Mouse (Mus musculus): ENCODE results near the gene Rcn3. TPM values are rescaled to one million over a fixed set of nuclear protein-coding genes. Genes with fewer than 3 reads are reported as not detected.

Rcn3 gene
- total and polyA plus RNA-seq, 2 experiments from 2014 or later: 24.2 to 31.9 TPM

DNA sequence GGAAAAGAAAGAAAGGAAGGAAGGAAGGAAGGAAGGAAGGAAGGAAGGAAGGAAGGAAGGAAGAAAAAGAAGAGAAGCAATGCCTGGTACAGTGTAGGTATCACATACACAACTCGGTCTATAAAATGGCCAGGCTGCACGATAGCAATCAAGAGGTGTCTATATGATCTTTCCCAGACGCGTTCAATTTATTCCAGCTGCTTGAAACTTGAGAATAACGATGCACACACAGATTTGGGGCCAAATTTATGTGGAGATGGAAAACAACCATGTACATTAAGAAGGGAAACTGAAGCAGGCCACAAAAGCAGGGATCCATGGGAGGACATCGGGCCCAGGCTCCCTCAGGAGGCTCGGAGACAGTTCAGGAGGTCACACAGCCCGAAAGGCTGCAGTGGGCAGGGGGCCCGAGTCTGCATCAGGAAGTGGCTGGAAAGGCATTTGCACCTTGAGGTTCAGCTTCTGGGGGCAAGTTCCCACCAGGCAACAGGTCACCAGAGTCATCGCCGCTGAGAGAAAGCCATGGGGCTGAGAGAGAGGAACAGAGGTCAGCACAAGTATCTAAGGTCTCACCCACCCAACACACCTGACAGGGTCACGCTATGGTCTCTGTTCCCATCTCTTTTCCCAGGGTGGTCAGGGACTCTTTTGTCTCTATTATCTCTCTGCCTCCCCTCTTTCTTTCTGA, 951 bp upstream of the Rcn3 start:
- Histone ChIP-seq H3K4me2 (ENCODE audit: low read depth, low read length, poor library complexity, severe bottlenecking) (no peak overlapping the region), H3K4me3 (ENCODE audit: low read depth, low read length) (no peak overlapping the region), H3K27me3 (ENCODE audit: insufficient read depth, low read length) (no peaks in the 10 kb centered on the region), H3K9ac (replicated peaks; ENCODE audit: low read length, poor library complexity, severe bottlenecking) (no peak overlapping the region), H3K27ac (ENCODE audit: low read depth, low read length) (no peak overlapping the region), H3K9me3 (ENCODE audit: low read length) (no peaks in the 10 kb centered on the region), H3K36me3 (ENCODE audit: insufficient read depth, low read length) (no peaks in the 10 kb centered on the region), H3K4me1 (ENCODE audit: insufficient read depth, low read length) (no peaks in the 10 kb centered on the region)
- DNase-seq (ENCODE audit: low spot score): no peak
- 74% methylated on average over 12 of the region's 12 CpGs for WGBS
- TF ChIP-seq CTCF (IDR thresholded peaks at IDR 0.05): no peak
- no peak for ATAC-seq (ENCODE audit: low FRiP score)

GRCm38 (mm10) chr7:45091001-45091990, 725 bp downstream of the Rcn3 start:
- no peaks in the 10 kb centered on the region for H3K36me3 ChIP-seq (ENCODE audit: insufficient read depth, low read length)
- H3K4me1 ChIP-seq (ENCODE audit: insufficient read depth, low read length): no peaks in the 10 kb centered on the region
- no peak for DNase-seq (ENCODE audit: low spot score)
- TF ChIP-seq CTCF (IDR thresholded peaks at IDR 0.05): no peak
- no peaks in the 10 kb centered on the region for H3K9me3 ChIP-seq (ENCODE audit: low read length)
- no peak overlapping the region for H3K27ac ChIP-seq (ENCODE audit: low read depth, low read length)
- H3K9ac ChIP-seq (replicated peaks; ENCODE audit: low read length, poor library complexity, severe bottlenecking): peak overlapping the region; percentile 36; the same call in 1 of the 2 replicates
- 19% methylated on average over 35 of the region's 35 CpGs for WGBS
- peak overlapping the region; percentile 65 for H3K4me2 ChIP-seq (ENCODE audit: low read depth, low read length, poor library complexity, severe bottlenecking)
- no peak for ATAC-seq (ENCODE audit: low FRiP score)
- H3K27me3 ChIP-seq (ENCODE audit: insufficient read depth, low read length): no peaks in the 10 kb centered on the region
- H3K4me3 ChIP-seq (ENCODE audit: low read depth, low read length): peak overlapping the region; percentile 33

- no peaks in the 10 kb centered on the region for H3K36me3 ChIP-seq (ENCODE audit: insufficient read depth, low read length)
- no peak overlapping the region for H3K4me3 ChIP-seq (ENCODE audit: low read depth, low read length)
- WGBS: 88% methylated on average over 13 of the region's 13 CpGs
- H3K4me1 ChIP-seq (ENCODE audit: insufficient read depth, low read length): no peaks in the 10 kb centered on the region
- ATAC-seq (ENCODE audit: low FRiP score): no peak
- no peak overlapping the region for H3K27ac ChIP-seq (ENCODE audit: low read depth, low read length)
- no peaks in the 10 kb centered on the region for H3K27me3 ChIP-seq (ENCODE audit: insufficient read depth, low read length)
- no peak for TF ChIP-seq CTCF (IDR thresholded peaks at IDR 0.05)
- no peaks in the 10 kb centered on the region for H3K9me3 ChIP-seq (ENCODE audit: low read length)
- no peak for DNase-seq (ENCODE audit: low spot score)
- H3K9ac ChIP-seq (replicated peaks; ENCODE audit: low read length, poor library complexity, severe bottlenecking): no peak overlapping the region
- H3K4me2 ChIP-seq (ENCODE audit: low read depth, low read length, poor library complexity, severe bottlenecking): no peak overlapping the region
These were observed 1.6 kb downstream of the Rcn3 start for GRCm38 (mm10) chr7:45090251-45090977.

GRCm38 (mm10) chr7:45088597-45088996, 3.4 kb downstream of the Rcn3 start:
- Histone ChIP-seq H3K27me3 (ENCODE audit: insufficient read depth, low read length) (no peaks in the 10 kb centered on the region), H3K4me2 (ENCODE audit: low read depth, low read length, poor library complexity, severe bottlenecking) (no peak overlapping the region), H3K27ac (ENCODE audit: low read depth, low read length) (no peak overlapping the region), H3K36me3 (ENCODE audit: insufficient read depth, low read length) (no peaks in the 10 kb centered on the region), H3K9me3 (ENCODE audit: low read length) (no peaks in the 10 kb centered on the region), H3K4me1 (ENCODE audit: insufficient read depth, low read length) (no peaks in the 10 kb centered on the region), H3K9ac (replicated peaks; ENCODE audit: low read length, poor library complexity, severe bottlenecking) (no peak overlapping the region), H3K4me3 (ENCODE audit: low read depth, low read length) (no peak overlapping the region)
- ATAC-seq (ENCODE audit: low FRiP score): no peak
- DNase-seq (ENCODE audit: low spot score): no peak
- TF ChIP-seq CTCF (IDR thresholded peaks at IDR 0.05): no peak
- 94% methylated on average over 17 of the region's 17 CpGs for WGBS

DNA sequence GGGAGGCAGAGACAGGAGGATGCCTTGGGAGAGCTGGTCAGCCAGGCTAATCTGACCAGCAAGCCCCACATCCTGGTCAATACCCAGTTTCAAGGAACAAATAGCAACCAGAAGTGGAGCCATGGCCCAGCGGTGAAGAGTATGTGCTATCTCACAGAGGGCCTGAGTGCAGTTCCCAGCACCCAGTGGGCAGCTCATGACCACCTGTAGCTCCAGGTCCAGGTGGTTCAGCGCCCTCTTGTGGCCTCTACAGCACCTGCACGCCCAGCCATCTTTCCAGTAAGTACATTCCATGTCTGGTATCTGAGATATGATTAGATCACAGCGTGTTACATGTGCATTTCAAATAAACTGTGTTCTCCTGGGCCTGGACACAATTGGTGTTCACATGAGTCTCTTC, 5.9 kb downstream of the Rcn3 start:
- H3K4me1 ChIP-seq (ENCODE audit: insufficient read depth, low read length): no peaks in the 10 kb centered on the region
- ATAC-seq (ENCODE audit: low FRiP score) (no peak), DNase-seq (ENCODE audit: low spot score) (no peak)
- no peaks in the 10 kb centered on the region for H3K27me3 ChIP-seq (ENCODE audit: insufficient read depth, low read length)
- 0 out of 2 replicates have a peak, but pooled peaks have one; percentile 17 for TF ChIP-seq CTCF (IDR thresholded peaks at IDR 0.05)
- H3K27ac ChIP-seq (ENCODE audit: low read depth, low read length): no peak overlapping the region
- H3K36me3 ChIP-seq (ENCODE audit: insufficient read depth, low read length): no peaks in the 10 kb centered on the region
- H3K4me2 ChIP-seq (ENCODE audit: low read depth, low read length, poor library complexity, severe bottlenecking): no peak overlapping the region
- H3K9ac ChIP-seq (replicated peaks; ENCODE audit: low read length, poor library complexity, severe bottlenecking): no peak overlapping the region
- H3K9me3 ChIP-seq (ENCODE audit: low read length): no peaks in the 10 kb centered on the region
- 74% methylated on average over 4 of the region's 4 CpGs for WGBS
- H3K4me3 ChIP-seq (ENCODE audit: low read depth, low read length): no peak overlapping the region
